Mouse (Mus musculus) embryonic fibroblast, embryonic 13.5 days (primary cell): ENCODE data around the gene Cyp2b10.

ENCODE experiments used
- CTCF ChIP-seq: IDR thresholded peaks from 2 replicates; pipeline ENCODE4 v1.5.1; 2011; ENCODE audit warnings: mild to moderate bottlenecking, control low read depth, low read length, moderate library complexity, borderline replicate concordance; ENCODE audit not compliant: insufficient read depth
- POLR2A ChIP-seq: IDR thresholded peaks from 2 replicates; pipeline ENCODE4 v1.6.1; 2011; ENCODE audit warnings: low read depth, mild to moderate bottlenecking, control low read depth, low read length, moderate library complexity

- TF ChIP-seq CTCF (no peak), POLR2A (no peak)
Measured at GRCm38 (mm10) chr7:25884272-25884671, 13.1 kb upstream of the Cyp2b10 start.
